Mouse (Mus musculus) heart, embryonic 14.5 days (tissue): Measurements from ENCODE around the gene Dck. TPM values are rescaled to one million over a fixed set of nuclear protein-coding genes. Genes with fewer than 3 reads are reported as not detected.
A peak's percentile ranks its signal among the peaks of the same experiment; 100 is the strongest.

Source experiments
- ATAC-seq: fragments of 200-750 bp; cut with Nextera tagmentation; 2 replicates; pipeline ENCODE4 v1.8.0; 2017; ENCODE audit warnings: low read depth, moderate TSS enrichment; ENCODE audit not compliant: insufficient number of reproducible peaks, insufficient read depth, low FRiP score
- H3K27ac ChIP-seq, 2 experiments: fragments of 200-500 bp in 1 of 2; fragments of 300-500 bp in 1 of 2; sonication (generic) in 1 of 2; replicated peaks in 1 of 2; 2 replicates each; pipeline ENCODE4 v1.5.1; 2012 to 2014; ENCODE audit warnings: low read depth in 2 of 2, low read length in 2 of 2, control low read depth in 1 of 2, mild to moderate bottlenecking in 1 of 2, mixed read lengths in 1 of 2; ENCODE audit not compliant: control insufficient read depth in 1 of 2, insufficient read depth in 1 of 2
- H3K27me3 ChIP-seq: fragments of 300-500 bp; sonication (generic); 2 replicates; pipeline ENCODE4 v1.6.1; 2014; ENCODE audit warnings: mild to moderate bottlenecking, low read length, control low read depth; ENCODE audit not compliant: control insufficient read depth, insufficient read depth
- H3K36me3 ChIP-seq: fragments of 300-500 bp; sonication (generic); 2 replicates; pipeline ENCODE4 v1.6.1; 2014; ENCODE audit warnings: mild to moderate bottlenecking, control low read depth, low read length, mixed read lengths; ENCODE audit not compliant: control insufficient read depth, insufficient read depth
- H3K4me1 ChIP-seq, 2 experiments: fragments of 200-500 bp in 1 of 2; fragments of 300-500 bp in 1 of 2; sonication (generic) in 1 of 2; 2 replicates each; pipeline ENCODE4 v1.6.1; 2012 to 2014; ENCODE audit warnings: low read length in 2 of 2, control low read depth in 1 of 2, mixed read lengths in 1 of 2; ENCODE audit not compliant: control insufficient read depth in 2 of 2, insufficient read depth in 2 of 2
- H3K4me2 ChIP-seq: fragments of 300-500 bp; sonication (generic); 2 replicates; pipeline ENCODE4 v1.6.1; 2014; ENCODE audit warnings: mild to moderate bottlenecking, low read length
- H3K4me3 ChIP-seq, 2 experiments: fragments of 200-500 bp in 1 of 2; fragments of 300-500 bp in 1 of 2; sonication (generic) in 1 of 2; 2 replicates each; pipeline ENCODE4 v1.5.1; 2012 to 2014; ENCODE audit warnings: low read length in 2 of 2, mild to moderate bottlenecking in 2 of 2, control low read depth in 1 of 2, low read depth in 1 of 2, moderate library complexity in 1 of 2; ENCODE audit not compliant: control insufficient read depth in 1 of 2, insufficient read depth in 1 of 2
- H3K9ac ChIP-seq: fragments of 300-500 bp; sonication (generic); 2 replicates; pipeline ENCODE4 v1.6.1; 2014; ENCODE audit warnings: mild to moderate bottlenecking, low read length
- H3K9me3 ChIP-seq: fragments of 300-500 bp; sonication (generic); 2 replicates; pipeline ENCODE4 v1.6.1; 2016; ENCODE audit warnings: low read length, control low read depth; ENCODE audit not compliant: control insufficient read depth
- whole genome bisulfite sequencing: fragments of 180-500 bp; shearing (Covaris S2); extraction: QIAGEN DNeasy Blood & Tissue Kit; methylation state at CpG from one replicate; pipeline ENCODE4 v1.1.7; 2014; 5-methylcytosine and 5-hydroxymethylcytosine counted together
- polyA plus RNA-seq: library from polyadenylated mRNA; unstranded; fragments of >200 nt; fragmentation: Nextera tagmentation; extraction: Ambion mirVana; gene quantifications from 2 replicates; pipeline ENCODE4 v1.2.1, GENCODE M21; 2014

Dck gene
- polyA plus RNA-seq, 1 experiment from 2014 or later = 34.8 TPM

DNA sequence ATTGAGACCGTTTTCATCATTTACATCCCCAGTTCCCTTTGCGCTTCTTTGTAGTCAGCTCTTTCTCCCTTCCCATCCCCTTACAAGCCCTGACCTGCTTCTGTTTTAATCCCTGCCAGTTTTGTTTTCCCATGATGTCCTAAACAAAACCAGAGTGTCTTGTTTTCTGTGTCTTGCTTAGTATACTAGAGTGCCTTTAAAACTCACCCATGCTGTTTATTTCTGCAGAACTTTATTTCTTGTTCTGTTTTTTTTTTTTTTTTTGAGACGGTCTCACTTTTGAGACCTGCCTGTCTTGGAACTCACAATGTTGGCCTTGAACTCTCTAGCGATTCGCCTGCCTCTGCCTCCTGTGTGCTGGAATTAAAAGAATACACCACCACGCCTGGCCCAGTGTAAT is 791 bp downstream of the Dck start:
- H3K27me3 ChIP-seq = no peaks in the 10 kb centered on the region
- H3K27ac ChIP-seq = peak overlapping the region; percentile 87 to 90
- no peak for ATAC-seq
- peaks cover 20% of the 10 kb centered on the region for H3K36me3 ChIP-seq
- 18% methylated on average over 6 of the region's 6 CpGs for WGBS
- H3K9ac ChIP-seq = peak overlapping the region; percentile 85
- peak overlapping the region; percentile 73 for H3K4me2 ChIP-seq
- no peaks in the 10 kb centered on the region for H3K9me3 ChIP-seq
- peaks cover 0 to 6% of the 10 kb centered on the region in 2 experiments; a peak in 2 of 4 replicates for H3K4me1 ChIP-seq
- H3K4me3 ChIP-seq = peak overlapping the region; percentile 81 to 86

GRCm38 (mm10) chr5:88766121-88766520 is 1.3 kb downstream of the Dck start:
- H3K4me3 ChIP-seq = peak overlapping the region in 1 of 2 experiments; percentile 81; a peak in 2 of 4 replicates
- WGBS = 73% methylated on average over 6 of the region's 6 CpGs
- peaks cover 0 to 6% of the 10 kb centered on the region in 2 experiments; a peak in 2 of 4 replicates for H3K4me1 ChIP-seq
- peak overlapping the region; percentile 73 for H3K4me2 ChIP-seq
- H3K27me3 ChIP-seq = no peaks in the 10 kb centered on the region
- H3K36me3 ChIP-seq = peaks cover 23% of the 10 kb centered on the region
- H3K9ac ChIP-seq = 0 out of 2 replicates have a peak overlapping the region, but pooled peaks have one; percentile 85
- ATAC-seq = no peak
- H3K27ac ChIP-seq = no peak overlapping the region
- H3K9me3 ChIP-seq = no peaks in the 10 kb centered on the region

GRCm38 (mm10) chr5:88766863-88767262 is 2.1 kb downstream of the Dck start:
- H3K36me3 ChIP-seq = peaks cover 30% of the 10 kb centered on the region
- 93% methylated on average over 5 of the region's 5 CpGs for WGBS
- no peak overlapping the region for H3K9ac ChIP-seq
- no peak overlapping the region for H3K4me3 ChIP-seq
- H3K9me3 ChIP-seq = no peaks in the 10 kb centered on the region
- no peak overlapping the region for H3K4me2 ChIP-seq
- H3K4me1 ChIP-seq = peaks cover 0 to 6% of the 10 kb centered on the region in 2 experiments; a peak in 2 of 4 replicates
- ATAC-seq = no peak
- H3K27me3 ChIP-seq = no peaks in the 10 kb centered on the region
- no peak overlapping the region for H3K27ac ChIP-seq

DNA sequence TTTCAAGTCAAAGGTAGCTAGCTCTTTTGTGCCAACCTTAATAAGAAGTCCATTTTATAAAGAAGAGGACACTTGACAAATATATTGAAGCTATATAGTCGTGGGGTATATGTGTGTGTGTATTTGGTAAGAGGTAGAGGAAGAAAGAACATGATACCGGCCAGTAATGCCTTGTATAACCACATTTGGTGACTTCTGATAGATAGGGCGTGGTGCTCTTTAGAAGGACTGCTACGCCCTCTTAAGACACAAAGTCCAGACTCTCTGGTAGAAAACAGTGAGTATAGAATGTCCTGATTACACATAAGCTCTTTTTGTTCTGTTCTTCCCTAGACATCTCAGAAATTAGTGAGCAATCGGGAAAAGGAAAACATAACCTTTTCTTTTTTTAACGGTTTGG is 3.4 kb downstream of the Dck start:
- Histone ChIP-seq H3K27me3 (no peaks in the 10 kb centered on the region), H3K4me3 (no peak overlapping the region), H3K36me3 (peaks cover 38% of the 10 kb centered on the region), H3K9me3 (no peaks in the 10 kb centered on the region), H3K9ac (no peak overlapping the region), H3K27ac (no peak overlapping the region), H3K4me2 (no peak overlapping the region), H3K4me1 (peaks cover 0 to 6% of the 10 kb centered on the region in 2 experiments; a peak in 2 of 4 replicates)
- WGBS = 90% methylated on average over 6 of the region's 6 CpGs
- no peak for ATAC-seq

- Histone ChIP-seq H3K4me2 (no peak overlapping the region), H3K9me3 (no peaks in the 10 kb centered on the region), H3K4me3 (no peak overlapping the region), H3K36me3 (peaks cover 71% of the 10 kb centered on the region), H3K27ac (no peak overlapping the region), H3K9ac (no peak overlapping the region), H3K4me1 (peaks cover 0 to 3% of the 10 kb centered on the region in 2 experiments; a peak in 1 of 4 replicates), H3K27me3 (no peaks in the 10 kb centered on the region)
- no peak for ATAC-seq
- 75% methylated on average over 7 of the region's 7 CpGs for whole genome bisulfite sequencing
Observed at GRCm38 (mm10) chr5:88782072-88782765, 17.4 kb downstream of the Dck start.

DNA sequence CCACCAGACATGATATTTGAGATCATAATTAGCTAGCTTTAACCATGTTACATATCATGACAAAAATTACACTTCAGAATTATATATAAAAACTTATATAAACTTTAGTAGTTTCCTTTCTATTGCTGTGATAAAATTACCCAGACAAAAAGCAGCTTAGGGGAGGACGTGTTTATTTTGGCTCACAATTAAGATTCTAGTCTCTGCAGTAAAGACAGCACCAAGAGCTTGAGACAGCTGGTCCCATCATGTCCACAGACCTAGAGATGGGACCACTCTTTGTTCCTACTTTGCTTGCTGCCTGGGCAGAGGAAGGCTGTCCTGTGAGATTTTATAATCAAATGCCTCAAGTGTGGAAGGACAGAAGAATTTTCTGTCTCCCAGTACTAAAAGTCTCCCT is 20.3 kb downstream of the Dck start:
- no peak for ATAC-seq
- H3K4me1 ChIP-seq = peaks cover 0 to 3% of the 10 kb centered on the region in 2 experiments; a peak in 1 of 4 replicates
- 84% methylated on average over 1 of the region's 1 CpGs for WGBS
- H3K27ac ChIP-seq = no peak overlapping the region
- H3K4me3 ChIP-seq = no peak overlapping the region
- no peaks in the 10 kb centered on the region for H3K9me3 ChIP-seq
- no peak overlapping the region for H3K9ac ChIP-seq
- peaks cover 50% of the 10 kb centered on the region for H3K36me3 ChIP-seq
- no peak overlapping the region for H3K4me2 ChIP-seq
- no peaks in the 10 kb centered on the region for H3K27me3 ChIP-seq

GRCm38 (mm10) chr5:88790675-88791074 is 25.9 kb downstream of the Dck start:
- Histone ChIP-seq H3K27ac (no peak overlapping the region), H3K4me1 (no peaks in the 10 kb centered on the region), H3K36me3 (peaks cover 9% of the 10 kb centered on the region; the same call in 1 of the 2 replicates), H3K27me3 (no peaks in the 10 kb centered on the region), H3K9ac (no peak overlapping the region), H3K4me3 (no peak overlapping the region), H3K4me2 (no peak overlapping the region), H3K9me3 (no peaks in the 10 kb centered on the region)
- WGBS = 40% methylated on average over 9 of the region's 9 CpGs
- ATAC-seq = no peak
